13 mouse cellular contexts compared by ENCODE assay signal in the genomic region with DNA sequence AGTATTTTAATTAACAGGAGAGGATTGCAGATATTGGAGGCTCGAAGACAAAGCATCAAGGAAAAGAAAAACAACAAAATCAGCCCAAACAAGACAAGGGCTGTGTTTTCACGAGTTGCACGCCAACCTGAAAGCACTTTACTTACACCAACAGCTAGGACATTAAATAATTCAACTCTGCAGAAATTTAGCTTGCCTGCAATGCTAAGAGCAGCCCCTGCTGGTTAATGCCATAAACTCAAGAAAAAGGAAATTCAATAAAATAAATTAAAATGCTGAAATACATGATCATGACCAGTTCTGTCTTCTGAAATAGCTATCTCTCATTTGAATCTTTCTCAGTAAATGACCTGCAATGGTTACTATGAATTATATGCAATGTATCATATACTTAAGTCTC.
DNase-seq lines count a peak whose midpoint lies in the region; ATAC-seq and TF ChIP-seq lines count a peak whose summit lies in the region.
"Had no signal": no experiment of that assay in that cellular context is flagged by ENCODE, and none has a peak within 500 bp of the region (broad histone marks: within the 10 kb centered on the region; RNA-seq: fewer than 3 reads in every experiment).

No protein-coding gene starts in this region.

- ATAC-seq in forebrain, embryonic 13.5 days, result 0 out of 2 replicates have a peak, but pooled peaks have one; percentile 51
- no peak for ATAC-seq in forebrain, embryonic 11.5 days (replicated peaks; ENCODE audit: low FRiP score)

- H3K27me3 ChIP-seq in forebrain, embryonic 13.5 days, result no peaks in the 10 kb centered on the region
- no peaks in the 10 kb centered on the region for H3K27me3 ChIP-seq in forebrain, embryonic 11.5 days (ENCODE audit: control insufficient read depth, insufficient read depth, low read length)
- H3K27me3 ChIP-seq: liver, embryonic 15.5 days; midbrain, embryonic 12.5 days; neural tube, embryonic 15.5 days had no signal

- WGBS in forebrain, embryonic 13.5 days, result 42% methylated on average over 3 of the region's 3 CpGs
- 57% methylated on average over 3 of the region's 3 CpGs for WGBS in forebrain, embryonic 11.5 days

- H3K27ac ChIP-seq in forebrain, embryonic 13.5 days, result no peak overlapping the region
- no peak overlapping the region for H3K27ac ChIP-seq in forebrain, embryonic 11.5 days (ENCODE audit: low read depth, low read length)
- H3K27ac ChIP-seq in layer of hippocampus, adult 2 months, result no peak overlapping the region
- no peak overlapping the region for H3K27ac ChIP-seq in gastrocnemius, adult 2 months
- H3K27ac ChIP-seq: liver, embryonic 15.5 days; midbrain, embryonic 12.5 days; neural tube, embryonic 15.5 days had no signal

- H3K4me2 ChIP-seq in forebrain, embryonic 13.5 days, result no peak overlapping the region
- H3K4me2 ChIP-seq in forebrain, embryonic 11.5 days (ENCODE audit: low read depth, low read length, severe bottlenecking), result no peak overlapping the region
- H3K4me2 ChIP-seq: liver, embryonic 15.5 days; midbrain, embryonic 12.5 days; neural tube, embryonic 15.5 days had no signal

- H3K36me3 ChIP-seq in forebrain, embryonic 13.5 days (ENCODE audit: poor library complexity, severe bottlenecking), result no peaks in the 10 kb centered on the region
- H3K36me3 ChIP-seq in forebrain, embryonic 11.5 days (ENCODE audit: control insufficient read depth, insufficient read depth, low read length), result no peaks in the 10 kb centered on the region
- H3K36me3 ChIP-seq: liver, embryonic 15.5 days; midbrain, embryonic 12.5 days; neural tube, embryonic 15.5 days had no signal

- intact Hi-C loops in gastrocnemius, adult 2 months (cut with DNase I), result no loop called here

- H3K9me3 ChIP-seq in forebrain, embryonic 13.5 days (replicated peaks), result no peaks in the 10 kb centered on the region
- H3K9me3 ChIP-seq in forebrain, embryonic 11.5 days (ENCODE audit: control insufficient read depth, low read length), result no peaks in the 10 kb centered on the region
- H3K9me3 ChIP-seq: liver, embryonic 15.5 days; midbrain, embryonic 12.5 days; neural tube, embryonic 15.5 days had no signal

- H3K4me1 ChIP-seq in forebrain, embryonic 13.5 days, result no peaks in the 10 kb centered on the region
- H3K4me1 ChIP-seq in forebrain, embryonic 11.5 days (replicated peaks; ENCODE audit: control insufficient read depth, insufficient read depth, low read length), result no peaks in the 10 kb centered on the region
- H3K4me1 ChIP-seq: liver, embryonic 15.5 days; midbrain, embryonic 12.5 days; neural tube, embryonic 15.5 days had no signal

- H3K4me3 ChIP-seq in forebrain, embryonic 13.5 days, result no peak overlapping the region
- H3K4me3 ChIP-seq in forebrain, embryonic 11.5 days (ENCODE audit: low read depth, low read length), result no peak overlapping the region
- H3K4me3 ChIP-seq in layer of hippocampus, adult 2 months, result no peak overlapping the region
- no peak overlapping the region for H3K4me3 ChIP-seq in gastrocnemius, adult 2 months
- H3K4me3 ChIP-seq: liver, embryonic 15.5 days; midbrain, embryonic 12.5 days; neural tube, embryonic 15.5 days had no signal

- TF ChIP-seq CTCF in layer of hippocampus, adult 2 months (conservative IDR thresholded peaks at IDR 0.05), result peak; percentile 82
- no peak for TF ChIP-seq CTCF in gastrocnemius, adult 2 months (IDR thresholded peaks at IDR 0.05)

- no peak for DNase-seq in forebrain, embryonic 11.5 days (ENCODE audit: low spot score)
- DNase-seq in layer of hippocampus, adult 2 months (ENCODE audit: low spot score in 2 of 2), result no peak
- DNase-seq in layer of hippocampus, adult 9-11 months, result no peak
- peak; percentile 13 for DNase-seq in right cerebral cortex, adult 18-20 months
- no peak for DNase-seq in right cerebral cortex, postnatal 36 days (ENCODE audit: low spot score in 2 of 2)
- DNase-seq in natural killer cell, adult 2 months (ENCODE audit: low spot score in 2 of 2), result no peak
- no peak for DNase-seq in gastrocnemius, adult 2 months
- DNase-seq: adrenal gland, postnatal 25 days; cerebellum, adult 18-20 months had no signal

- H3K9ac ChIP-seq in forebrain, embryonic 13.5 days, result no peak overlapping the region
- H3K9ac ChIP-seq in forebrain, embryonic 11.5 days (ENCODE audit: low read length), result no peak overlapping the region
- H3K9ac ChIP-seq: liver, embryonic 15.5 days; midbrain, embryonic 12.5 days; neural tube, embryonic 15.5 days had no signal
